Mouse (Mus musculus) liver, embryonic 16.5 days (tissue): ENCODE data around the gene Erich3. TPM values are rescaled to one million over a fixed set of nuclear protein-coding genes. Genes with fewer than 3 reads are reported as not detected.
"Not testable (repeated sequence)": the region's sequence is repeated elsewhere in the genome, so short reads cannot be mapped to it uniquely, and the experiment has no call there.

Experiments used
- ATAC-seq: fragments of 200-750 bp; cut with Nextera tagmentation; 2 replicates; pipeline ENCODE4 v1.8.0; 2017; ENCODE audit warnings: low read depth, mild to moderate bottlenecking, moderate number of reproducible peaks, moderate library complexity
- H3K27ac ChIP-seq: fragments of 300-500 bp; sonication (generic); 2 replicates; pipeline ENCODE4 v1.5.1; 2014; ENCODE audit warnings: mild to moderate bottlenecking, low read length
- H3K27me3 ChIP-seq: fragments of 300-500 bp; sonication (generic); 2 replicates; pipeline ENCODE4 v1.6.1; 2014; ENCODE audit warnings: low read depth, low read length, mixed read lengths; ENCODE audit not compliant: control insufficient read depth, insufficient read depth
- H3K36me3 ChIP-seq: fragments of 300-500 bp; sonication (generic); 2 replicates; pipeline ENCODE4 v1.6.1; 2014; ENCODE audit warnings: mild to moderate bottlenecking; ENCODE audit not compliant: control insufficient read depth, insufficient read depth
- H3K4me1 ChIP-seq: fragments of 300-500 bp; sonication (generic); 2 replicates; pipeline ENCODE4 v1.6.1; 2014; ENCODE audit warnings: low read depth, low read length, mixed read lengths; ENCODE audit not compliant: control insufficient read depth
- H3K4me2 ChIP-seq: fragments of 300-500 bp; sonication (generic); 2 replicates; pipeline ENCODE4 v1.6.1; 2014; ENCODE audit warnings: low read depth, low read length, mixed read lengths
- H3K4me3 ChIP-seq: fragments of 300-500 bp; sonication (generic); 2 replicates; pipeline ENCODE4 v1.5.1; 2014; ENCODE audit warnings: low read depth, mild to moderate bottlenecking, low read length
- H3K9ac ChIP-seq: fragments of 300-500 bp; sonication (generic); 2 replicates; pipeline ENCODE4 v1.6.1; 2014; ENCODE audit warnings: low read depth, low read length
- H3K9me3 ChIP-seq: fragments of 300-500 bp; sonication (generic); replicated peaks from 2 replicates; pipeline ENCODE4 v1.6.1; 2016; ENCODE audit warnings: low read length; ENCODE audit not compliant: control insufficient read depth
- WGBS: fragments of 180-500 bp; shearing (Covaris S2); extraction: QIAGEN DNeasy Blood & Tissue Kit; methylation state at CpG from one replicate; pipeline ENCODE4 v1.1.7; 2014; ENCODE audit not compliant: insufficient replicate concordance; 5-methylcytosine and 5-hydroxymethylcytosine counted together
- polyA plus RNA-seq: library from polyadenylated mRNA; unstranded; fragments of >200 nt; fragmentation: Nextera tagmentation; extraction: Ambion mirVana; gene quantifications from 2 replicates; pipeline ENCODE4 v1.2.1, GENCODE M21; 2015

Erich3 gene
- polyA plus RNA-seq: 0.02 TPM in 1 of 2 replicates, not detected in the other

- Histone ChIP-seq H3K9ac (no peak within 1 kb of the TSS), H3K9me3 (no peaks in the 10 kb centered on the region), H3K27me3 (peaks cover 16% of the 10 kb centered on the region), H3K4me2 (no peak within 1 kb of the TSS), H3K4me3 (no peak within 1 kb of the TSS), H3K27ac (no peak within 1 kb of the TSS), H3K36me3 (no peaks in the 10 kb centered on the region), H3K4me1 (no peaks in the 10 kb centered on the region)
- ATAC-seq: no peak
- 33% methylated on average over 7 of the region's 7 CpGs for WGBS
Observed at GRCm38 (mm10) chr3:154663545-154663944, at the start of gene Erich3. Gene Erich3, plus strand, starts transcription at chr3:154663859.

DNA sequence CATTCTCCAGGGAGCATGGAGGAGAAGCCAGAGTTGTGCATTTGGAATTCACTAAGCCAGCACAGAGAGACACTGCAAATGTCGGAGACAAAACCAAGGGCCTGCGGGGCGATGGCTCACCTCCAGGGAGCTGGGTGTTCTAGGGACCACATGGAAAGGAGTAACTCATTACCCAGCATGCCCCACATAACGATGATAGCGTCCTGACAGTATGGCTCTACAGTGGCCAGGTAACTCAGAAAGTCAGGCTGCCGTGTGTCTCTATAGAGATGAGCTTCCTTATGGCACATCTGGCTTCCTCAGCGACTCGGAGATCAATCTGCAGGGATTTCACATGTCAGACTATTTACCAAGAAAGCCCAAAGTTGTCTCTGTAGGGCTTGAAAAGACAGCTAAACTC is 48.9 kb upstream of the Erich3 start:
- no peak for ATAC-seq
- no peaks in the 10 kb centered on the region for H3K9me3 ChIP-seq
- H3K27me3 ChIP-seq: no peaks in the 10 kb centered on the region
- no peak overlapping the region for H3K4me2 ChIP-seq
- peaks cover 4% of the 10 kb centered on the region for H3K36me3 ChIP-seq
- no peak overlapping the region for H3K27ac ChIP-seq
- 81% methylated on average over 8 of the region's 8 CpGs for WGBS
- H3K4me1 ChIP-seq: no peaks in the 10 kb centered on the region
- no peak overlapping the region for H3K9ac ChIP-seq
- no peak overlapping the region for H3K4me3 ChIP-seq

GRCm38 (mm10) chr3:154615304-154615703 is 48.4 kb upstream of the Erich3 start:
- Histone ChIP-seq H3K9ac (no peak overlapping the region), H3K4me3 (no peak overlapping the region), H3K27me3 (no peaks in the 10 kb centered on the region), H3K36me3 (peaks cover 4% of the 10 kb centered on the region), H3K4me2 (no peak overlapping the region), H3K4me1 (no peaks in the 10 kb centered on the region), H3K27ac (no peak overlapping the region), H3K9me3 (no peaks in the 10 kb centered on the region)
- 77% methylated on average over 7 of the region's 7 CpGs for WGBS
- no peak for ATAC-seq

GRCm38 (mm10) chr3:154616106-154616505 is 47.6 kb upstream of the Erich3 start:
- Histone ChIP-seq H3K9me3 (no peaks in the 10 kb centered on the region), H3K4me2 (no peak overlapping the region), H3K9ac (no peak overlapping the region), H3K27me3 (no peaks in the 10 kb centered on the region), H3K4me3 (no peak overlapping the region), H3K27ac (no peak overlapping the region), H3K4me1 (no peaks in the 10 kb centered on the region), H3K36me3 (peaks cover 4% of the 10 kb centered on the region)
- WGBS: 66% methylated on average over 4 of the region's 4 CpGs
- ATAC-seq: no peak

DNA sequence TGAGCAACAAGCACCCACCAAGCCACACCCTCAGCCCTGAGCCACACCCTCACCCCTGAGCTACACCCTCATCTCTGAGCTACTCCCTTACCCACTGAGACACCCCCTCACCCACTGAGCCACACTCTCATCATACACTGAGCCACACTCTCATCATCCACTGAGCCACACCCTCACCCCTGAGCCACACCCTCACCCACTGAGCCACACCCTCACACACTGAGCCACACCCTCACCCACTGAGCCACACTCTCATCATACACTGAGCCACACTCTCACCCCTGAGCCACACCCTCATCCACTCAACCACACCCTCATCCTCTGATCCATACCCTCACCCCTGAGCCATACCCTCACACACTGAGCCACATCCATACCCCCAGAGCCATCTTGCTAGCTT is 35.4 kb upstream of the Erich3 start:
- Histone ChIP-seq H3K9ac (no peak overlapping the region), H3K36me3 (no peaks in the 10 kb centered on the region), H3K27ac (no peak overlapping the region), H3K4me3 (no peak overlapping the region), H3K27me3 (no peaks in the 10 kb centered on the region), H3K9me3 (no peaks in the 10 kb centered on the region), H3K4me1 (no peaks in the 10 kb centered on the region), H3K4me2 (no peak overlapping the region)
- peak; percentile 76 for ATAC-seq

DNA sequence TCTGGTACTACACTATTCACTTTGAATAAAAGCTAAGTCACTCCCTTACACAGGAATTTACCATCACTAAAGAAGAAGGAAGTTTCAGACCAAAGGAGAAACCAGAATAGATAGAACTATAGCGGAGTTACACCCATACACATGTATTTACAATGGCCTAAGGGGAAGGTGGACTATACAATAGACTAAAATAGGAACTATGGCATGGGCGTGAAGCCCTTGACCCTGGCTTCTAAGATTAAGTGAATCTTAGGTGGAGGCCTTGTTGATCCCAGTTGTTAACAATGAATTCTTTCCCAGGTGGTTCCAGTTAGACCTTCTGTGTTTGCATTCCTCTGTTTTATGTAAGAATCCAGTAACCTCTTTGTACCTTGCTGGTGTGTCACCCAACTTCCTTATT is 32.4 kb upstream of the Erich3 start:
- 50% methylated on average over 2 of the region's 2 CpGs for WGBS
- H3K9me3 ChIP-seq, H3K27me3 ChIP-seq, H3K4me1 ChIP-seq, H3K36me3 ChIP-seq, ATAC-seq, H3K27ac ChIP-seq, H3K4me2 ChIP-seq, H3K4me3 ChIP-seq, H3K9ac ChIP-seq: not testable (repeated sequence)

DNA sequence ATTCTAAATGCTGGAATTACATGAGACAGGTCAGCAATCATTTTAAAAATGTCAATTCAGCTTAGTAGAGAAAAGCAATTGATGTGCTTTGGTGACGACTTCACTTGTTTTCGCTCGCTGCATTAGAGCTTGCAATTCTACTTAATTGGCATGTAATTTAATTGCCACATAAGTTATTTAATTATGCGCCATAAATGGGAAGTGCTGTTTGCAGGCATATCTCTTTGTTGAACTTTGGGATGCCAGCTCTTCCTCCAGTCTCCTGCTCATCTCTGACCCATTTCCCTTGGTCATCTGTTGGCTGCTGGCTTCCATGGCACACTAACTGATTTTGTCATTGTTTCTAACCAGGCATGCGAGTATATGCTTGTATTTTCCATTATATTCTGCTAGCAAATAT is 30.6 kb upstream of the Erich3 start:
- H3K9me3 ChIP-seq: no peaks in the 10 kb centered on the region
- WGBS: 68% methylated on average over 5 of the region's 5 CpGs
- no peaks in the 10 kb centered on the region for H3K27me3 ChIP-seq
- ATAC-seq: no peak
- no peaks in the 10 kb centered on the region for H3K4me1 ChIP-seq
- H3K9ac ChIP-seq: no peak overlapping the region
- no peak overlapping the region for H3K27ac ChIP-seq
- no peak overlapping the region for H3K4me3 ChIP-seq
- H3K4me2 ChIP-seq: no peak overlapping the region
- no peaks in the 10 kb centered on the region for H3K36me3 ChIP-seq

- H3K9ac ChIP-seq: no peak overlapping the region
- H3K27ac ChIP-seq: no peak overlapping the region
- 50% methylated on average over 29 of the region's 29 CpGs for WGBS
- no peaks in the 10 kb centered on the region for H3K36me3 ChIP-seq
- no peaks in the 10 kb centered on the region for H3K27me3 ChIP-seq
- no peaks in the 10 kb centered on the region for H3K9me3 ChIP-seq
- ATAC-seq: no peak
- 0 out of 2 replicates have a peak overlapping the region, but pooled peaks have one; percentile 3 for H3K4me2 ChIP-seq
- H3K4me3 ChIP-seq: no peak overlapping the region
- no peaks in the 10 kb centered on the region for H3K4me1 ChIP-seq
Observed at GRCm38 (mm10) chr3:154646638-154647442, 16.8 kb upstream of the Erich3 start.

GRCm38 (mm10) chr3:154647443-154647780 is 16.2 kb upstream of the Erich3 start:
- H3K4me3 ChIP-seq: no peak overlapping the region
- H3K9ac ChIP-seq: no peak overlapping the region
- 36% methylated on average over 7 of the region's 7 CpGs for WGBS
- no peaks in the 10 kb centered on the region for H3K4me1 ChIP-seq
- ATAC-seq: no peak
- no peaks in the 10 kb centered on the region for H3K36me3 ChIP-seq
- H3K27ac ChIP-seq: no peak overlapping the region
- H3K9me3 ChIP-seq: no peaks in the 10 kb centered on the region
- no peaks in the 10 kb centered on the region for H3K27me3 ChIP-seq
- H3K4me2 ChIP-seq: 0 out of 2 replicates have a peak overlapping the region, but pooled peaks have one; percentile 3
